Mouse (Mus musculus) stomach, embryonic 15.5 days (tissue): Measurements from ENCODE around the gene Slc4a4. TPM values are rescaled to one million over a fixed set of nuclear protein-coding genes. Genes with fewer than 3 reads are reported as not detected.
"Not testable (repeated sequence)": the region's sequence is repeated elsewhere in the genome, so short reads cannot be mapped to it uniquely, and the experiment has no call there.

Source experiments
- ATAC-seq: fragments of 200-750 bp; cut with Nextera tagmentation; 2 replicates; pipeline ENCODE4 v1.8.0; 2017; ENCODE audit warnings: low read depth, moderate number of reproducible peaks, moderate TSS enrichment; ENCODE audit not compliant: insufficient read depth, low FRiP score
- H3K27ac ChIP-seq: fragments of 300-500 bp; sonication (generic); 2 replicates; pipeline ENCODE4 v1.5.1; 2015; ENCODE audit warnings: mild to moderate bottlenecking, inconsistent platforms
- H3K27me3 ChIP-seq: fragments of 300-500 bp; sonication (generic); replicated peaks from 2 replicates; pipeline ENCODE4 v1.6.1; 2015; ENCODE audit warnings: inconsistent platforms
- H3K36me3 ChIP-seq: fragments of 300-500 bp; sonication (generic); 2 replicates; pipeline ENCODE4 v1.6.1; 2015; ENCODE audit warnings: inconsistent platforms
- H3K4me1 ChIP-seq: fragments of 300-500 bp; sonication (generic); 2 replicates; pipeline ENCODE4 v1.6.1; 2015; ENCODE audit warnings: inconsistent platforms
- H3K4me2 ChIP-seq: fragments of 300-500 bp; sonication (generic); 2 replicates; pipeline ENCODE4 v1.6.1; 2015; ENCODE audit warnings: mild to moderate bottlenecking, inconsistent platforms
- H3K4me3 ChIP-seq: fragments of 300-500 bp; sonication (generic); replicated peaks from 2 replicates; pipeline ENCODE4 v1.5.1; 2015; ENCODE audit warnings: inconsistent platforms
- H3K9ac ChIP-seq: fragments of 300-500 bp; sonication (generic); 2 replicates; pipeline ENCODE4 v1.6.1; 2015; ENCODE audit warnings: inconsistent platforms
- H3K9me3 ChIP-seq: fragments of 300-500 bp; sonication (generic); 2 replicates; pipeline ENCODE4 v1.6.1; 2016; ENCODE audit warnings: inconsistent platforms
- WGBS: fragments of 180-500 bp; shearing (Covaris S2); methylation state at CpG from one replicate; pipeline ENCODE4 v1.1.7; 2015; 5-methylcytosine and 5-hydroxymethylcytosine counted together
- polyA plus RNA-seq: library from polyadenylated mRNA; unstranded; fragments of >200 nt; fragmentation: Nextera tagmentation; extraction: Ambion mirVana; gene quantifications from 2 replicates; pipeline ENCODE4 v1.2.1, GENCODE M21; 2015

Slc4a4 gene
- polyA plus RNA-seq, 1 experiment from 2014 or later, result 4.3 TPM

DNA sequence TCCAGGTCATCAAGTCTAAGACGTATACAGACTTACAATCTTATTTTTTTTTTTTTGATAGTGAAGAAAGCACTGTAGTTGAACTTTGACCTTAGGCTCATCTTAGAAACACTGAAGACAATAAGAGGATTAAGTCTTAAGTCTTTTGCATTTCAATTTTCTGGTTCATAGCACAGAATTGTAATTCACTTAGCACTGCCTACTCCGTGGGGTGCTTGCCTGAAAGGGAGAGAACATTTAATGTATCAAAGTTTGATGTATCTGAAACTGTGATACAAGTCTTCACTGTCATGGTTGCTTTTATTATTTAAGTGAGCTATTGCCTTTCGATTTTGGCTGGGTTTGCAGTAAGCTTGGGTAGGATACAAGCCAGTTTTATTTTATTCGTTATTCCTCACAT lies 211.5 kb downstream of the Slc4a4 start:
- no peak for ATAC-seq
- 83% methylated on average over 4 of the region's 4 CpGs for whole genome bisulfite sequencing
- H3K4me3 ChIP-seq, result no peak overlapping the region
- H3K36me3 ChIP-seq, result no peaks in the 10 kb centered on the region
- no peaks in the 10 kb centered on the region for H3K4me1 ChIP-seq
- no peaks in the 10 kb centered on the region for H3K9me3 ChIP-seq
- H3K27ac ChIP-seq, result no peak overlapping the region
- H3K9ac ChIP-seq, result no peak overlapping the region
- no peaks in the 10 kb centered on the region for H3K27me3 ChIP-seq
- H3K4me2 ChIP-seq, result no peak overlapping the region

DNA sequence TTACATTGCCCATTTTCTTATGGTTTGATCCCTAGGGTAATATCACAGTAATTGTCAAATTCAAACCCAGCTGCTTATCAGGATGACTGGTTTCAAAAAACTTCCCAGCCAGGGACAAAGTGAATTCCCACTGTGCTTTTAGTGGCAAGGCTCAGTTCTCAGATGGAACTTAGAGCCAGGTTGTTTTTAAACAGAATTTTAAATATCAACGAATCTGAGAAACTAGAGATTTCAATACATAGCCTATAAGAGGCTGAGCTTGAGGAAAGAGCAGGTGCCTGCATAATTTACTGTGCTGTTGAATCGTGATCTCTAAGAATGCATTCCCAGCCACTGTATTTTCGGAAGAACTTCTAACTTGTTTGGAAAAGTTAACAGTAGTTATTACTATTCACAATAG lies 213.3 kb downstream of the Slc4a4 start:
- Histone ChIP-seq H3K27ac (no peak overlapping the region), H3K4me1 (no peaks in the 10 kb centered on the region), H3K9ac (no peak overlapping the region), H3K4me3 (no peak overlapping the region), H3K27me3 (no peaks in the 10 kb centered on the region), H3K4me2 (no peak overlapping the region), H3K9me3 (no peaks in the 10 kb centered on the region), H3K36me3 (no peaks in the 10 kb centered on the region)
- no peak for ATAC-seq
- 75% methylated on average over 3 of the region's 3 CpGs for WGBS

DNA sequence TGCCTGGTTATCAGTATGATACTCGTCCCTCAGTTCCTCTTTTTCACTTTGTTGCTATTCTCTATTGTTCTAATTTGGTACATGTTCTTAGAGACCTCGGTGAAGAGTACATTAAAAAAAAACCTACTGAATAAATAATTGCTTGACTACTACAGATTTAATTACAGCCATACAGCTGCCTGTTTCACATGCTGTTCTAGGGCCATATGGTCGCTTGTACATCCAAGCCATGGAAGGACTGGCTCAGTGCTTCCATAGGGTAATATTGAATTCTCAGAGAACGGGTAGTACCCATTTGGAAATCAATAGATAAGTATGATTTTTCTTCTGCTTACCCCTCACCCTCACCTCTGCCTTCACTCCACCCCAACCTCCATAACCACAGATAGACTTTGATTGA lies 215.9 kb downstream of the Slc4a4 start:
- Histone ChIP-seq H3K4me3 (no peak overlapping the region), H3K4me1 (no peaks in the 10 kb centered on the region), H3K4me2 (no peak overlapping the region), H3K27ac (no peak overlapping the region), H3K9me3 (no peaks in the 10 kb centered on the region), H3K36me3 (no peaks in the 10 kb centered on the region), H3K27me3 (no peaks in the 10 kb centered on the region), H3K9ac (no peak overlapping the region)
- ATAC-seq, result no peak
- WGBS, result 76% methylated on average over 4 of the region's 4 CpGs

DNA sequence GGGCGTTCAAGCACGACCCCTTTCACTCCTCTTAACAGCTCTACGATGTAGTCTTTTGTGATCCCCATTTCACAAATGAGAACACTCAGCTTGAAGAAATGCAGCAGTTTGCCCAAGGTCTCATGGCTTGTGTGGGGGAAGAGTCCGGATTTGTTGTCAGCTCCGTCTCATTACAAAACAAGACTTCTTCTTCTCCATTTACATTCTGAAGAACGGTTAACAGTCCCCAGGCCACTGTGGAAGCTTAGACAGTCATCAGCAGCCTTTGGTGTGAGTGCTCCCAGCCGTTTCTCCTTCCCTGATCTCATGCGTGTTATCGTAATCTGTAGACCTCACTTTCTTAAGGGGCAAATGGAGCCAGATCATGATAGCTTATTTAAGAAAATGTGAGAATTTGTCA lies 218.7 kb downstream of the Slc4a4 start:
- Histone ChIP-seq H3K9me3 (no peaks in the 10 kb centered on the region), H3K36me3 (no peaks in the 10 kb centered on the region), H3K4me3 (no peak overlapping the region), H3K4me1 (no peaks in the 10 kb centered on the region), H3K4me2 (no peak overlapping the region), H3K9ac (no peak overlapping the region), H3K27me3 (no peaks in the 10 kb centered on the region), H3K27ac (no peak overlapping the region)
- WGBS, result 75% methylated on average over 9 of the region's 9 CpGs
- ATAC-seq, result no peak

DNA sequence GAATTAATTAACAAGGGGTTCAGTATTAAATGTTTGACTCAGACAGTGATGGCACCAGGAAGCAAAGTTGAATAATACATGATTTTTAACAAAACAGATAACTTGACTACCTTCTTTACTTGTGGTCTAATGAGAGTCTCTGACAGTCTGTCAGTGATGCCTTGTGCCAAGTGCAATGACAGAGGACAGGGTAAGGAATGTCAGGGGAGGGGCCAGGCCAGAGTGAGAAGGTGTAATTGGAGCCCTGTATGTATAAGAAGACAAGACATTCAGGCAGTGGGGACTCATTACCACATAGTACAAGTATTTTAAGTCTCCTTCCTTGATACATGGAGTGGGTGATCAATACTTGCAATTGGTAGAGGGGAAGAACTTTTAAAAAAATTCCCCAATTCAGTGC lies 219.6 kb downstream of the Slc4a4 start:
- no peaks in the 10 kb centered on the region for H3K36me3 ChIP-seq
- H3K4me1 ChIP-seq, result no peaks in the 10 kb centered on the region
- H3K27ac ChIP-seq, result no peak overlapping the region
- H3K27me3 ChIP-seq, result no peaks in the 10 kb centered on the region
- no peaks in the 10 kb centered on the region for H3K9me3 ChIP-seq
- H3K9ac ChIP-seq, result no peak overlapping the region
- no peak overlapping the region for H3K4me3 ChIP-seq
- ATAC-seq, result no peak
- no peak overlapping the region for H3K4me2 ChIP-seq

DNA sequence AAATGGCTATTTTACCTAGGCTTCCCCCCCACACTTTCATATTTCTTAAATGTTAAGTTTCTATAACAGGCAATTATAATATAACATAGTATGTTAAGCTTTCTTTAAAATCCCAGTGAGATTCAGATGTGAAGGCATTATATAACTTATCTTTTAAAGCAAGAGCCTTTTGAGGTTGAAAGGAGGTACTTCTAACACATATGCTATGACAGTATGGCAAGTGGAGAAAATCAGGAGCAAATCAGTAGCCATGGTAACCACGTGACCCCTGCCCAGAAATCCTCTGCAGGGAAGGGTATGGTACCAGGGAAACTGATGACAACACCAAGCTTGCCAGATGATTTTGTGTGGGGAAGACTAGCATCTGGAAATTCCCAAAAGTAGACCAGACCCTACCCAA lies 222.2 kb downstream of the Slc4a4 start:
- H3K27ac ChIP-seq, result no peak overlapping the region
- no peak overlapping the region for H3K9ac ChIP-seq
- no peaks in the 10 kb centered on the region for H3K27me3 ChIP-seq
- H3K4me2 ChIP-seq, result no peak overlapping the region
- WGBS, result 86% methylated on average over 1 of the region's 1 CpGs
- H3K4me3 ChIP-seq, result no peak overlapping the region
- H3K9me3 ChIP-seq, result no peaks in the 10 kb centered on the region
- no peaks in the 10 kb centered on the region for H3K36me3 ChIP-seq
- no peak for ATAC-seq
- no peaks in the 10 kb centered on the region for H3K4me1 ChIP-seq

DNA sequence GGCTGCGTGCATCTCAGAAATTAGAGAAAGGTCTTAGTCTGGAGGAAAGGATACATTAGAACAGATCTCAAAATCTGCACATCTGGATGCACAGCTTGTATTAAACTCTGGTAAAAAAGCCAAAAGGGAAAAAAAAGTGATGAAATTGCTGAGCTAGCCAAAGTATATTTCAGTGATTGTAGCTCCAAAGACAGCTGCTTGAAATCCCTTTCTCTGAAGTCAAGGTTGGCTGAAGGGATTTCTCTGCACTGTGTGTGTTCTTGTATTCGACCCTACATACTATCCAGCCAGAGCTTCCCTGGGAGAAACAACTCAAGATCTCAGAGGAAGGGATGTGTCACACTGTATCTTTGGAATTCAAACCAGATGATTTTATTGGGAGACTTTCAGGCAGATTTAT lies 223.2 kb downstream of the Slc4a4 start:
- no peaks in the 10 kb centered on the region for H3K4me1 ChIP-seq
- H3K36me3 ChIP-seq, result no peaks in the 10 kb centered on the region
- no peak overlapping the region for H3K4me3 ChIP-seq
- H3K27me3 ChIP-seq, result no peaks in the 10 kb centered on the region
- no peaks in the 10 kb centered on the region for H3K9me3 ChIP-seq
- H3K9ac ChIP-seq, result no peak overlapping the region
- H3K27ac ChIP-seq, result no peak overlapping the region
- ATAC-seq, result no peak
- no peak overlapping the region for H3K4me2 ChIP-seq
- WGBS, result 70% methylated on average over 2 of the region's 2 CpGs

DNA sequence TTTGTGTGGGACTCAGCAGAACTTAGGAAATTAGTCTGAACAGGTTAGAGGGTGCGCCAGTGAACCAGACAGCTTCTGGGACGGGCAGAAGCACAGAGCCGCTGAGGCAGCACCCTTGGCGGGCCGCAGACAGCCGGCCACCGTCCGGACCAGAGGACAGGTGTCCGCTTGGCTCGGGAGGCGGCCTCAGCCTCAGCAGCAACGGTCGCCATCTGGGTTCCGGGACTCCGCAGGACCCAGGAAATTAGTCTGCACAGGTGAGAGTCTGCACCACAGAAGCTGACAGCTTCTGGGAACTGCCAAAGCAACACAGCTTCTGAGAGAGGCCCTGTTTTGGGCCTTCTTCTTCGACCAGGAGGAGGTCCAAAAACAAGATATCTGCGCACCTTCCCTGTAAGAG lies 225.4 kb downstream of the Slc4a4 start:
- H3K9ac ChIP-seq, H3K4me3 ChIP-seq, ATAC-seq, H3K27me3 ChIP-seq, H3K4me2 ChIP-seq, H3K27ac ChIP-seq, H3K9me3 ChIP-seq, H3K4me1 ChIP-seq, H3K36me3 ChIP-seq: not testable (repeated sequence)
- 93% methylated on average over 15 of the region's 17 CpGs for WGBS

DNA sequence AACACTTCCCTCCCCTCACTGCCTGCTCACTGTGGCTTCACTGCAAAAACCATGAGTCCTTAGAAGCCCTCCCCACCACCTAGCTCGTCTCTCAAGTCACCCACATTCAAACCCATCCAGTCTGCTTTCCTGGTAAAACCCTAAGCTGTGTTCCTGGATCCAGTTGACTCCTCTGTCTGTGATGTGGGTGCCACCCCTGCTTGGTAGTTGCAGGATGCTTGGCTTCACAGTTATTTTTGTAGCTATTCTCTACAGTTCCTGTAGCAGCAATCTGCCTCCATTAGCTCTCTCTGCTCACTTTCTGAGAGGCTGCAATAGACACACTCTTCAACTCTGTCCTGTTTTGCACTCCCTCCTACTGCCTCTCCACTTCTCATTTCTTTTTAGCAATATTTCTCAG lies 234.3 kb downstream of the Slc4a4 start:
- Histone ChIP-seq H3K27ac (no peak overlapping the region), H3K4me3 (no peak overlapping the region), H3K36me3 (no peaks in the 10 kb centered on the region), H3K4me2 (no peak overlapping the region), H3K27me3 (no peaks in the 10 kb centered on the region), H3K9ac (no peak overlapping the region), H3K9me3 (no peaks in the 10 kb centered on the region), H3K4me1 (no peaks in the 10 kb centered on the region)
- 74% methylated on average over 1 of the region's 1 CpGs for WGBS
- ATAC-seq, result no peak

DNA sequence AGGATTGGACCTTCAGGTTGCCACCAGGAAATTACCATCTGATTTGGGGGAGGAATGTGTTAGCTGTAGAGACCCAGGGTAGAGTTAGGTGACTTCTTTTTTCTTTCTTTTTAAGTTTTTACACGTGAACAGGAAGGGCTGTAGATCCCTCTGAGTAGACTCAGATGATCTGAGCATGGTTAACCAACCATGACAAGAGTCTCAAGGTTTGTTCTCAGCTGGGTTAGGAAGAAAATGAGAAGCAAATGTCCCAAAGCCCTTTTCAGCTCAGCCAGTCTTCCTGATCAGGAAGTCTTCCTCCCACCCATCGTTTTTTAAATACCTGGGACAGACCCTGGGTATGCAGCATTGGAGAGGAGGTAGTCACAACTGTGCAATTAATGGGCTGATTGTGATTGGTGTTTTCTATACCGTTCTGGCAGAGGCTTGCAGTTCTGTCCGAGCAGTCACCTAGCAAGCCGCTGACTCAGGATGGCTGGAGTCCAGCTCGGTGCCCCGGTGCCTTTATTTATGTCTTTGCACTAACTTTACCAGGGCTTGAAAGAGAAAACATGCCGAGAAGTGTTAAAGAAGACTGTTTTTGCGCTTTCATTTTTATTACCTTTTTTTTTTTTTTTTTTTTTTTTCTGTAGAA lies 236.8 kb downstream of the Slc4a4 start:
- Histone ChIP-seq H3K27me3 (no peaks in the 10 kb centered on the region), H3K9ac (no peak overlapping the region), H3K9me3 (no peaks in the 10 kb centered on the region), H3K4me1 (no peaks in the 10 kb centered on the region), H3K27ac (no peak overlapping the region), H3K4me3 (no peak overlapping the region), H3K4me2 (no peak overlapping the region), H3K36me3 (no peaks in the 10 kb centered on the region)
- no peak for ATAC-seq
- WGBS, result 74% methylated on average over 9 of the region's 9 CpGs

DNA sequence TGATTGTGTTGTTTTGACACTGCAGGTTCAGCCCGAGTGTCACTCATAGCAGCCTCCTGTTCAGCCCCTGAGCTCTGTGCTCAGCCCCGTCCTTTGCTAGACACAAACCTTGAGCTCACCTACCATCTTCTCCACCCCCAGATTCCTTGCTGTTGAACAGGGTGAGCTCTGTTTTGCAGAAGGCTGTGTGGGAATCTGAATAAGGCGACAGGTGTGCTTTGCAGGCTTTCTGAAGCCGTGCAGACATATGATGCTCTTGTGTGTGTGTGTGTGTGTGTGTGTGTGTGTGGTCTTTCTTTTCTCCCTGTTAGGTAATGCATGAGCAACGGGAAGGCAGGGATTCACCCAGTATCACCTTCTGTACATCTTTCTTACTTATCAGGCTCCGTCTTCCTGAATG lies 241.6 kb downstream of the Slc4a4 start:
- no peaks in the 10 kb centered on the region for H3K36me3 ChIP-seq
- no peak overlapping the region for H3K4me2 ChIP-seq
- H3K9ac ChIP-seq, result no peak overlapping the region
- no peak for ATAC-seq
- no peaks in the 10 kb centered on the region for H3K27me3 ChIP-seq
- WGBS, result 82% methylated on average over 6 of the region's 6 CpGs
- no peaks in the 10 kb centered on the region for H3K9me3 ChIP-seq
- H3K4me3 ChIP-seq, result no peak overlapping the region
- no peak overlapping the region for H3K27ac ChIP-seq
- H3K4me1 ChIP-seq, result no peaks in the 10 kb centered on the region

DNA sequence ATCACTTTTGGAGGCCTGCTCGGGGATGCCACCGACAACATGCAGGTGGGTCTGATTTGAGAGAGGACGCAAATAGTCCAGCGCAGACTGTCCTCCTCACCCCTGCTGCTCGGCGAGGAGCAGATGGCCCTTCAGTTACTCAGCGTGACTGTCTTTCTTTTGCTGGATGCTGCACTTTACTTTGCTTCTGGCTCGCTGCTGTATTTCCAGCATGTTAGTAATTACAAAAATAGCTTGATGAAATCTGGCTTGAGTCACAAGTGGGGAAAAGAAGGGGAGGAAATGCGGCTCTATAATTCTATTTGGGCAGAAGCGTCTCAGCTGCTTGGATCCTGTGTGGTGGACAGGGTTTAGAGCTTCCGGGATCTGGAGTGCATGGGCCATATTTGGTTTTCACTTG lies 249.2 kb downstream of the Slc4a4 start:
- WGBS, result 72% methylated on average over 11 of the region's 11 CpGs
- no peak for ATAC-seq

DNA sequence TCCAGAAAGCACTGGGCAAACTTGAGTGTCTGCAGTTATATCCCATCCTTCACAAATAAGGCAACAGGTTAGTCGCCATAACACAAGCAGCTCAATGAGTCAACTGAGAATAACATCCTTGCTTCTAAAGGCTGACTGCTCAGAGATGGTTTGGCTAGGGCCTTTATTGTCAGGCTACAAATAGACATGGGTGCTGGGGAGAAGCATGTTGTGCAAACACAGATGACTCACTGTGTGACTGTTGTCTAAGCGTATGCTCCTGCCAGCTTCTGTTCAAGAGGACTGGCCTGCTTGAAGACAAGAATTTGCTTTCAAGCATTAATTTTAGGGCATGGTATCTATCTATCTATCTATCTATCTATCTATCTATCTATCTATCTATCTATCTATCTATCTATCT lies 253.5 kb downstream of the Slc4a4 start:
- WGBS, result 91% methylated on average over 2 of the region's 2 CpGs
- H3K27ac ChIP-seq, result no peak overlapping the region
- H3K4me1 ChIP-seq, result no peaks in the 10 kb centered on the region
- H3K4me2 ChIP-seq, result no peak overlapping the region
- no peaks in the 10 kb centered on the region for H3K9me3 ChIP-seq
- no peaks in the 10 kb centered on the region for H3K36me3 ChIP-seq
- ATAC-seq, result no peak
- no peak overlapping the region for H3K9ac ChIP-seq
- no peak overlapping the region for H3K4me3 ChIP-seq
- no peaks in the 10 kb centered on the region for H3K27me3 ChIP-seq

More for the DNA sequence above, 249.2 kb downstream of the Slc4a4 start:
- H3K27ac ChIP-seq, result no peak overlapping the region
- H3K36me3 ChIP-seq, result no peaks in the 10 kb centered on the region
- H3K9ac ChIP-seq, result no peak overlapping the region
- no peaks in the 10 kb centered on the region for H3K27me3 ChIP-seq
- H3K4me2 ChIP-seq, result no peak overlapping the region
- no peaks in the 10 kb centered on the region for H3K4me1 ChIP-seq
- no peaks in the 10 kb centered on the region for H3K9me3 ChIP-seq
- no peak overlapping the region for H3K4me3 ChIP-seq
